Mouse (Mus musculus) liver, adult 2 months (tissue): ENCODE data around the gene Ulk4.

ENCODE experiments used
- CTCF ChIP-seq: fragments of 200-500 bp; IDR thresholded peaks from 2 replicates; pipeline ENCODE4 v1.5.1; 2011; ENCODE audit warnings: low read depth, low read length, control low read depth
- POLR2A ChIP-seq: fragments of 200-500 bp; IDR thresholded peaks from 2 replicates; pipeline ENCODE4 v1.6.1; 2011; ENCODE audit warnings: low read length, control low read depth; ENCODE audit not compliant: insufficient read depth; ENCODE audit errors: extremely low read depth

DNA sequence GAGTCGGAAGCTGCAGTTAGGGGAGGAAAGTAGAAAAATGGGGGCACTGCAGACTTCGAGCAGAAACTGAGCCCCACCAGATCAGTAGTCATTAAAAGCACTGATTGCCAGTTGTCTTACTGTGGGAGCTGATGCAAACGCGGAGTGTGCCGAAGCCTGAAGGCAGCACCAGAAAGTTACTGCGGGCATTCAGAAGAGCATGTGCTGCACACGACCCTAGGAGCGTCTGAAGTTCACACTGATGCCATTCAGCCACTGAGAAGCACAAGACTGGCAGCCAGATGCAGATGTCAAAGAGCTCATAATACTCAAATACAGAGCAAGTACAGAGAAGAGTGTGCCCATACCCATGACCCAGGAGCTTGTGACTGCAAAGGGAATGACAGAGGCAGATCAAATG, 216.7 kb downstream of the Ulk4 start:
- no peak for TF ChIP-seq CTCF
- TF ChIP-seq POLR2A, result no peak
